In the genomic region with DNA sequence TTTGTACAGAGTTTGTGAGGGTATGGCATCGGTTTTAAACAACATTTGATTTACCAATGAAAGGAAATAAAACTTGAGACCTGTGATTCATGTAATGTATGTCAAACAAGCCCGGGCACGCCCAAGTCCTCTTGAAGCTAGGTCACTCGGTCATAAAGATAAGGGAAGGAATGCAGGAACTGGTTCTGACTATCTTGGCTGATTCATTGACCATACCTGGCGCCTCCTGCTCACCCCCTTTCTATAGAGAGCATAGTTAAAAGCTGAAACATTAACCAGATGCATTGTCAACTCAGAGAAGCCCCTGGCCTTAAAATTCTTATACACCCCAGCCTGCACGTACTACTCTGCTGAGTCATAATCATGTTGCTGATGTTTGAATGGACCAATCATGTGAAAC, we compare ENCODE assay signal across 7 mouse cellular contexts.
A peak's percentile ranks its signal among the peaks of the same experiment; 100 is the strongest.
DNase-seq lines count a peak whose midpoint lies in the region; ATAC-seq and TF ChIP-seq lines count a peak whose summit lies in the region.
"Not testable (repeated sequence)": the region's sequence is repeated elsewhere in the genome, so short reads cannot be mapped to it uniquely, and the experiment has no call there.

No protein-coding gene starts in this region.

- TF ChIP-seq CTCF in C2C12 (IDR thresholded peaks at IDR 0.05; ENCODE audit: control insufficient read depth, insufficient read depth, insufficient read length); stomach, postnatal 0 days (IDR thresholded peaks at IDR 0.05; ENCODE audit: low read depth): not testable (repeated sequence)

- H3K4me2 ChIP-seq in intestine, embryonic 14.5 days (ENCODE audit: low read length); intestine, embryonic 16.5 days (ENCODE audit: low read depth, low read length); stomach, embryonic 15.5 days; stomach, postnatal 0 days (replicated peaks; ENCODE audit: low read depth): not testable (repeated sequence)

- TF ChIP-seq EP300 in stomach, postnatal 0 days (optimal IDR thresholded peaks at IDR 0.05) = not testable (repeated sequence)

- not testable (repeated sequence) for H3K4me3 ChIP-seq in C2C12 (ENCODE audit: insufficient read depth, poor library complexity, severe bottlenecking); intestine, embryonic 14.5 days (ENCODE audit: low read depth, low read length); intestine, embryonic 16.5 days (ENCODE audit: low read length); stomach, embryonic 15.5 days (replicated peaks); stomach, postnatal 0 days (ENCODE audit: low read depth, low read length)

- WGBS in intestine, embryonic 14.5 days = 39% methylated on average over 6 of the region's 6 CpGs
- 45% methylated on average over 6 of the region's 6 CpGs for WGBS in intestine, embryonic 16.5 days
- 67% methylated on average over 6 of the region's 6 CpGs for WGBS in stomach, embryonic 15.5 days
- 54% methylated on average over 6 of the region's 6 CpGs for WGBS in stomach, postnatal 0 days

- H3K79me3 ChIP-seq in C2C12 (ENCODE audit: low read depth) = not testable (repeated sequence)

- not testable (repeated sequence) for H3K27ac ChIP-seq in intestine, embryonic 14.5 days (ENCODE audit: low read depth); intestine, embryonic 16.5 days (ENCODE audit: low read length); stomach, embryonic 15.5 days; stomach, postnatal 0 days (replicated peaks)

- ATAC-seq in intestine, embryonic 14.5 days (replicated peaks; ENCODE audit: low FRiP score, low TSS enrichment, low read depth) = peak; percentile 85
- peak; percentile 90 for ATAC-seq in intestine, embryonic 16.5 days
- ATAC-seq in stomach, embryonic 15.5 days (ENCODE audit: insufficient read depth, low FRiP score, low read depth) = peak; percentile 73
- ATAC-seq in stomach, postnatal 0 days (ENCODE audit: low FRiP score, low TSS enrichment) = peak; percentile 91

- not testable (repeated sequence) for H3K36me3 ChIP-seq in C2C12 (ENCODE audit: control insufficient read depth, insufficient read depth); intestine, embryonic 14.5 days (ENCODE audit: control insufficient read depth, insufficient read depth, low read length); intestine, embryonic 16.5 days (ENCODE audit: control insufficient read depth, insufficient read depth, low read length); stomach, embryonic 15.5 days; stomach, postnatal 0 days (ENCODE audit: control insufficient read depth, insufficient read depth, low read length)

- not testable (repeated sequence) for H3K79me2 ChIP-seq in C2C12 (ENCODE audit: control insufficient read depth, insufficient read depth)

- not testable (repeated sequence) for DNase-seq in intestine, embryonic 14.5 days (ENCODE audit: low spot score)
- peak; percentile 42 for DNase-seq in stomach, postnatal 0 days (ENCODE audit: low spot score)
- DNase-seq in urinary bladder, postnatal 14 days (ENCODE audit: low spot score) = peak; percentile 72
- DNase-seq in urinary bladder, postnatal 36 days (ENCODE audit: low spot score in 2 of 2) = peak; percentile 43 to 64

- H3K9me3 ChIP-seq in intestine, embryonic 14.5 days (ENCODE audit: control insufficient read depth, low read length); intestine, embryonic 16.5 days (ENCODE audit: control insufficient read depth, low read length); stomach, embryonic 15.5 days; stomach, postnatal 0 days (ENCODE audit: control insufficient read depth, low read length): not testable (repeated sequence)

- H3K9ac ChIP-seq in intestine, embryonic 14.5 days (ENCODE audit: low read length); intestine, embryonic 16.5 days (ENCODE audit: low read depth, low read length); stomach, embryonic 15.5 days; stomach, postnatal 0 days (ENCODE audit: low read length): not testable (repeated sequence)

- not testable (repeated sequence) for H3ac ChIP-seq in C2C12 (ENCODE audit: control insufficient read depth, insufficient read length, low read depth)

- not testable (repeated sequence) for H3K27me3 ChIP-seq in C2C12 (ENCODE audit: control insufficient read depth, insufficient read depth, insufficient read length); intestine, embryonic 14.5 days (replicated peaks; ENCODE audit: control insufficient read depth, insufficient read depth, low read length); intestine, embryonic 16.5 days (replicated peaks; ENCODE audit: control insufficient read depth, insufficient read depth, low read length); stomach, embryonic 15.5 days (replicated peaks); stomach, postnatal 0 days (ENCODE audit: control insufficient read depth, insufficient read depth, low read length)

- H3K4me1 ChIP-seq in intestine, embryonic 14.5 days (replicated peaks; ENCODE audit: control insufficient read depth, insufficient read depth, low read length); intestine, embryonic 16.5 days (ENCODE audit: control insufficient read depth, insufficient read depth, low read length); stomach, embryonic 15.5 days; stomach, postnatal 0 days (replicated peaks; ENCODE audit: control insufficient read depth, insufficient read depth): not testable (repeated sequence)

TF ChIP-seq in C2C12, 6 proteins besides CTCF, POLR2A, EP300 and RAD21:
- peak; percentile 6 for TF ChIP-seq MYOD1 (IDR thresholded peaks at IDR 0.05; ENCODE audit: control insufficient read depth, insufficient read length, low read depth)
TF ChIP-seq in C2C12: peak in this region for 1; not testable (repeated sequence) for 5.
